Mouse (Mus musculus) embryonic fibroblast, embryonic 13.5 days (primary cell): ENCODE measurements at regions not wholly inside any gene's neighbourhood (a gene's known extent, or its start where the extent isn't known, plus 50 kb on each side); places are given as distances from the start of the nearest gene placed in this dataset.

Experiments
- CTCF ChIP-seq: IDR thresholded peaks from 2 replicates; pipeline ENCODE4 v1.5.1; 2011; ENCODE audit warnings: mild to moderate bottlenecking, control low read depth, low read length, moderate library complexity, borderline replicate concordance; ENCODE audit not compliant: insufficient read depth
- POLR2A ChIP-seq: IDR thresholded peaks from 2 replicates; pipeline ENCODE4 v1.6.1; 2011; ENCODE audit warnings: low read depth, mild to moderate bottlenecking, control low read depth, low read length, moderate library complexity

DNA sequence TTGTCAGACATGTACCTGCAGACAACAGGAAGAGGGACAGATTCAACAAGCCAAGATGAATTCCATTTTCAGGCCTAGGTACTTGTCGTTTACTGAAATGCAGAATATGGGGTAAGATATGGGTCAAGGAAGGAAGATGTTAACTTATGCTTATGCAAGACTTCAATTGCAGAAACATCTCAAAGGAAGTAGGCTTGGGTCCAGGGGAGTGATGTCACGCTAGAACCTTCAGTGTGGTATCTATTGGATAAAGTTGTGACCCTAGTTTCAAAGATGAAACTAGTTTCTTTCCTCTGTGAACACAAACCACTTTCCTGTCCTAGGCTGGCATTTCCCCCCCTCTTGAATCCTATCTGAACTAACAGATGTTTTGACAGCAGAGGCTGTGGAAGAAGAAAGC, 50.5 kb upstream of the Rbpj start:
- no peak for TF ChIP-seq POLR2A
- no peak for TF ChIP-seq CTCF
